Mouse (Mus musculus) stomach, postnatal 0 days (tissue): ENCODE data around the gene Traf2.

ENCODE experiments used
- CTCF ChIP-seq: IDR thresholded peaks from 2 replicates; pipeline ENCODE4 v1.5.1; 2016; ENCODE audit warnings: antibody characterized with exemption, low read depth, mild to moderate bottlenecking, moderate library complexity
- EP300 ChIP-seq: optimal IDR thresholded peaks from 2 replicates; pipeline ENCODE3; 2016; ENCODE audit warnings: antibody characterized with exemption

DNA sequence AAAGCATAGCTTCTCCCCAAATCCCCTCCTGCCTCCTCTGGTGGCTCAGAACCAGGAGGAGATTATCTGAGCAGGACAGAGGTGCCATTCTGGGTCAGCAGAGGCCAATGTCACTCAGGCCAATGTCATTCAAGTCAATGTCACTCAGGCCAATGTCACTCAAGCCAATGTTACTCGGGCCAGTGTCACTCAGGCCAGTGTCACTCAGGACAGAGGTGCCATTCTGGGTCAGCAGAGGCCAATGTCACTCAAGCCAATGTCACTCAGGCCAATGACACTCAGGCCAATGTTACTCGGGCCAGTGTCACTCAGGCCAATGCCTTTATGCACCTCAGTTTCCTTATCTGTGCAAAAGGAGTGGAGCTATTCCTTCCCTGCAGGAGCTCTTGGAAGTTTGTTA is 74.2 kb downstream of the Traf2 start:
- no peak for TF ChIP-seq CTCF
- no peak for TF ChIP-seq EP300
